Comparison of ENCODE assay signal across 14 mouse cellular contexts in the genomic region with DNA sequence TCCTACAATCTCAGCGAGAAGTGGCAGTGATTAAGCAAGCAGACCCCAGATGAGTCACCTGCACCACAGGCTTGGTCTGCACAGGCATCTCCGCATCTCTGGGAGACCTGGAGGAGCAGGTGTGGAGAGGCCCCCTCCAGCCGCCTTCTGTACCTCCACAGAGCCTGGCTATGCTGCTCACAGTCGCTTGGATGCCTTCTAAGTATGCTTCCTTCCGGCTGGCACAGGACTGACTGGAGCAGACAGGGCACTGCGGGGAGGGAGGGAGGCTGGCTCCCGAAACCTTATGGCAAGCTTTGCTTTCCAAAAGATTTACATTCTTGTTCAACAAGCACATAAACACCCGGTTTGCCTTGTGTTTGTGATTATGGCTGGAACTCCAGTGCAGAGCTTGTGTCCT.
DNase-seq lines count a peak whose midpoint lies in the region; ATAC-seq and TF ChIP-seq lines count a peak whose summit lies in the region.
"Had no signal": no experiment of that assay in that cellular context is flagged by ENCODE, and none has a peak within 500 bp of the region (broad histone marks: within the 10 kb centered on the region; RNA-seq: fewer than 3 reads in every experiment).

No protein-coding gene starts in this region.

- no peaks in the 10 kb centered on the region for H3K36me3 ChIP-seq in limb, embryonic 11.5 days (ENCODE audit: control insufficient read depth, insufficient read depth, low read length)
- no peaks in the 10 kb centered on the region for H3K36me3 ChIP-seq in limb, embryonic 10.5 days
- H3K36me3 ChIP-seq in embryonic facial prominence, embryonic 15.5 days: no peaks in the 10 kb centered on the region
- H3K36me3 ChIP-seq in heart, embryonic 12.5 days: no peaks in the 10 kb centered on the region
- H3K36me3 ChIP-seq: kidney, embryonic 15.5 days; midbrain, embryonic 10.5 days had no signal

- H3K9me3 ChIP-seq in limb, embryonic 11.5 days (ENCODE audit: control insufficient read depth, low read length): no peaks in the 10 kb centered on the region
- no peaks in the 10 kb centered on the region for H3K9me3 ChIP-seq in limb, embryonic 10.5 days (replicated peaks)
- no peaks in the 10 kb centered on the region for H3K9me3 ChIP-seq in embryonic facial prominence, embryonic 15.5 days (replicated peaks)
- no peaks in the 10 kb centered on the region for H3K9me3 ChIP-seq in heart, embryonic 12.5 days (replicated peaks)
- H3K9me3 ChIP-seq: kidney, embryonic 15.5 days; midbrain, embryonic 10.5 days had no signal

- H3K4me2 ChIP-seq in limb, embryonic 11.5 days (ENCODE audit: low read depth, severe bottlenecking): no peak overlapping the region
- H3K4me2 ChIP-seq in embryonic facial prominence, embryonic 15.5 days (replicated peaks): no peak overlapping the region
- H3K4me2 ChIP-seq in heart, embryonic 12.5 days: no peak overlapping the region
- H3K4me2 ChIP-seq: kidney, embryonic 15.5 days; lung, embryonic 14.5 days had no signal

- H3K4me3 ChIP-seq in limb, embryonic 11.5 days (ENCODE audit: low read depth, low read length): no peak overlapping the region
- H3K4me3 ChIP-seq in limb, embryonic 10.5 days: no peak overlapping the region
- no peak overlapping the region for H3K4me3 ChIP-seq in cerebellum, adult 2 months (replicated peaks; ENCODE audit: insufficient read depth, low read depth, low read length)
- H3K4me3 ChIP-seq in embryonic facial prominence, embryonic 15.5 days (replicated peaks): no peak overlapping the region
- no peak overlapping the region for H3K4me3 ChIP-seq in heart, embryonic 12.5 days
- H3K4me3 ChIP-seq: heart, adult 2 months; kidney, embryonic 15.5 days; midbrain, embryonic 10.5 days had no signal

- no peaks in the 10 kb centered on the region for H3K27me3 ChIP-seq in limb, embryonic 11.5 days (ENCODE audit: control insufficient read depth, insufficient read depth, low read length)
- H3K27me3 ChIP-seq in limb, embryonic 10.5 days (ENCODE audit: low read depth, poor library complexity, severe bottlenecking): peaks cover 71% of the 10 kb centered on the region
- no peaks in the 10 kb centered on the region; the same call in 1 of the 2 replicates for H3K27me3 ChIP-seq in cerebellum, adult 2 months (ENCODE audit: control insufficient read depth, insufficient read depth, low read length)
- H3K27me3 ChIP-seq in embryonic facial prominence, embryonic 15.5 days: no peaks in the 10 kb centered on the region
- H3K27me3 ChIP-seq in heart, embryonic 12.5 days (replicated peaks): no peaks in the 10 kb centered on the region

- no peak overlapping the region for H3K9ac ChIP-seq in limb, embryonic 11.5 days (ENCODE audit: low read length)
- H3K9ac ChIP-seq in embryonic facial prominence, embryonic 15.5 days: no peak overlapping the region
- no peak overlapping the region for H3K9ac ChIP-seq in heart, embryonic 12.5 days
- H3K9ac ChIP-seq: kidney, embryonic 15.5 days; lung, embryonic 14.5 days had no signal

- 60% methylated on average over 8 of the region's 8 CpGs for WGBS in limb, embryonic 11.5 days
- WGBS in limb, embryonic 10.5 days: 76% methylated on average over 8 of the region's 8 CpGs
- 5% methylated on average over 8 of the region's 8 CpGs for WGBS in cerebellum, adult 2 months
- 33% methylated on average over 8 of the region's 8 CpGs for WGBS in embryonic facial prominence, embryonic 15.5 days
- WGBS in heart, embryonic 12.5 days: 72% methylated on average over 8 of the region's 8 CpGs

- no peak for TF ChIP-seq POLR2A in cerebellum, adult 2 months (IDR thresholded peaks at IDR 0.05; ENCODE audit: borderline replicate concordance, insufficient read depth, low read length)

- DNase-seq in limb, embryonic 11.5 days (ENCODE audit: low spot score): peak; percentile 31
- no peak for DNase-seq in limb, embryonic 10.5 days (ENCODE audit: low spot score)
- DNase-seq in cerebellum, adult 2 months: peak; percentile 79 to 90
- no peak for DNase-seq in adrenal gland, postnatal 36 days
- DNase-seq: adrenal gland, adult 8-10 months; heart, adult 2 months; lung, embryonic 14.5 days; thymus, adult 2 months had no signal

- H3K27ac ChIP-seq in limb, embryonic 11.5 days (replicated peaks; ENCODE audit: low read depth, low read length): no peak overlapping the region
- no peak overlapping the region for H3K27ac ChIP-seq in limb, embryonic 10.5 days
- no peak overlapping the region for H3K27ac ChIP-seq in cerebellum, adult 2 months (ENCODE audit: insufficient read depth, low read length)
- H3K27ac ChIP-seq in embryonic facial prominence, embryonic 15.5 days (replicated peaks): peak overlapping the region; percentile 55; the same call in 1 of the 2 replicates
- no peak overlapping the region for H3K27ac ChIP-seq in heart, embryonic 12.5 days (ENCODE audit: poor library complexity, severe bottlenecking)
- H3K27ac ChIP-seq: heart, adult 2 months; kidney, embryonic 15.5 days; midbrain, embryonic 10.5 days had no signal

- no peaks in the 10 kb centered on the region for H3K4me1 ChIP-seq in limb, embryonic 11.5 days (ENCODE audit: control insufficient read depth, insufficient read depth, low read length)
- H3K4me1 ChIP-seq in limb, embryonic 10.5 days: peaks cover 4% of the 10 kb centered on the region; the same call in 1 of the 2 replicates
- H3K4me1 ChIP-seq in cerebellum, adult 2 months (ENCODE audit: control insufficient read depth, insufficient read depth, low read length): peaks cover 7% of the 10 kb centered on the region
- peaks cover 10% of the 10 kb centered on the region for H3K4me1 ChIP-seq in embryonic facial prominence, embryonic 15.5 days
- no peaks in the 10 kb centered on the region for H3K4me1 ChIP-seq in heart, embryonic 12.5 days (replicated peaks)
- H3K4me1 ChIP-seq: kidney, embryonic 15.5 days; midbrain, embryonic 10.5 days had no signal

- TF ChIP-seq CTCF in cerebellum, adult 2 months (IDR thresholded peaks at IDR 0.05; ENCODE audit: borderline replicate concordance, insufficient read depth, low read depth, low read length): no peak

- no peak for ATAC-seq in limb, embryonic 11.5 days (ENCODE audit: insufficient number of reproducible peaks, low FRiP score, low TSS enrichment, low read depth)
- ATAC-seq in cerebellum, adult (ENCODE audit: insufficient number of reproducible peaks, low FRiP score, low TSS enrichment): peak; percentile 89
- ATAC-seq in embryonic facial prominence, embryonic 15.5 days (ENCODE audit: insufficient number of reproducible peaks, low FRiP score, low TSS enrichment, low read depth): peak; percentile 54; the same call in 1 of the 2 replicates
- ATAC-seq in heart, embryonic 12.5 days (ENCODE audit: insufficient number of reproducible peaks, low FRiP score): no peak
- ATAC-seq: CD4-positive, CD25-positive, alpha-beta regulatory T cell, adult 4 months had no signal

Comparison
In these comparisons a context has a peak if more than half of its experiments do, and no peak if none do; other contexts are left out.
1. DNase-seq: peak in limb, embryonic 11.5 days (single experiment) and cerebellum, adult 2 months (2 of 2); none in limb, embryonic 10.5 days (single experiment) and adrenal gland, postnatal 36 days (0 of 2).
2. ATAC-seq: peak in cerebellum, adult (single experiment) and embryonic facial prominence, embryonic 15.5 days (single experiment); none in limb, embryonic 11.5 days (single experiment) and heart, embryonic 12.5 days (single experiment).